Mouse (Mus musculus): ENCODE data around the gene Hoxb4. TPM values are rescaled to one million over a fixed set of nuclear protein-coding genes. Genes with fewer than 3 reads are reported as not detected.

The Hoxb4 gene
- polyA plus RNA-seq, 1 experiment from 2014 or later: 11.3 TPM

DNA sequence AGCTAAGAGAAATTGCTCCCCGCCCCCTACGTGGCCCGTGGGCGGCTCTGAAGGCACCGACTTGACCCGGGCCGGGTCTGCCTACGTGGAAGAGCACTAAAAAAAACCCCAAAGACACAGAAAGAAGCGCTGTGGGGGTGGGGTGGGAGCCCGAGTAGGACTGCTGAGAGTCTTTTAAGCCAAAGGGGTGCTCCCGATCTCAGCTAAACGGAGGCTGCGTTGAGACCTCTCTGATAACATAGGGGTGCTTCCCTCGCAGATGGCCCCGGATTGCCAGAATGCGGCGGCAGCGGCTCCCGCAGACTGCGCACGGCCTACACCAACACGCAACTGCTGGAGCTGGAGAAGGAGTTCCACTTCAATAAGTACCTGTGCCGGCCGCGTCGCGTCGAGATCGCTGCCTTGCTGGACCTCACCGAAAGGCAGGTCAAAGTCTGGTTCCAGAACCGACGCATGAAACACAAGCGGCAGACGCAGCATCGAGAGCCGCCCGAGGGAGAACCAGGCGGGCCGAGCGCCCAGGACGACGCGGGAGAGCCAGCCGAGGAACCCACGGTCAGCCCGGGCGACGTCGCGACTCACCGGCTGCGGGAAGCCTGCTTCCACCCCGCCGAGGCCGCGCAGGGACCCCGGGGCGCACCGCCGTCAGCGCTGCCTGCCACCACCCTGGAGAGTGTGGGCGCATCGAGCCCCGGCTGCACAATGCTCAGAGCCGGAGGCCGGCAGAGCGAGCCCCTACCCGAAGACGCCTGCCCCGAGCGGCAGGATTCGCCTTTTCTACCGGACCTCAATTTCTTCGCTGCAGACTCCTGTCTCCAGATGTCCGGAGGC lies 34.8 kb downstream of the Hoxb4 start:
- no peak for ATAC-seq (ENCODE audit: low FRiP score)
- H3K27me3 ChIP-seq: peaks cover 54% of the 10 kb centered on the region
- H3K9ac ChIP-seq: peak overlapping the region; percentile 100
- H3K27ac ChIP-seq: peak overlapping the region; percentile 100
- peak overlapping the region; percentile 81 for H3K4me3 ChIP-seq
- no peaks in the 10 kb centered on the region for H3K9me3 ChIP-seq
- whole genome bisulfite sequencing: under 1% methylated on average over 63 of the region's 75 CpGs
- H3K4me1 ChIP-seq (replicated peaks): peaks cover 40% of the 10 kb centered on the region
- peak overlapping the region; percentile 80 for H3K4me2 ChIP-seq
- peaks cover 5% of the 10 kb centered on the region for H3K36me3 ChIP-seq

DNA sequence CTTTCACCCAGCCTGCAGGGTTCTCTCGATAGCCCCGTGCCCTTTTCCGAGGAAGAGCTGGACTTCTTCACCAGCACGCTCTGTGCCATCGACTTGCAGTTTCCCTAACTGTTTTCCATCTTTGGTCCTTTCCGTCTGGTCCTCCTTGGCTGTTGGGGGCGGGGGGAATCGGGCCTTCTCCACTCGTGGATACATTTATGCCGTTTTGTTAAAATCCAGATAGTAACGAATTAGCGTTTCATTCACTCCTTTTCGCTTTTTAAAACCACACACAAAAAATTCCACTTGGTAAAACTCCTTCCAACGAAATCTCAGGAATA lies 35.4 kb downstream of the Hoxb4 start:
- H3K27me3 ChIP-seq: peaks cover 56% of the 10 kb centered on the region
- under 1% methylated on average over 14 of the region's 14 CpGs for WGBS
- peak overlapping the region; percentile 80 for H3K4me2 ChIP-seq
- peaks cover 34% of the 10 kb centered on the region for H3K4me1 ChIP-seq (replicated peaks)
- H3K4me3 ChIP-seq: peak overlapping the region; percentile 81
- peaks cover 5% of the 10 kb centered on the region for H3K36me3 ChIP-seq
- no peak for ATAC-seq (ENCODE audit: low FRiP score)
- H3K27ac ChIP-seq: peak overlapping the region; percentile 100
- H3K9me3 ChIP-seq: no peaks in the 10 kb centered on the region
- peak overlapping the region; percentile 100 for H3K9ac ChIP-seq

DNA sequence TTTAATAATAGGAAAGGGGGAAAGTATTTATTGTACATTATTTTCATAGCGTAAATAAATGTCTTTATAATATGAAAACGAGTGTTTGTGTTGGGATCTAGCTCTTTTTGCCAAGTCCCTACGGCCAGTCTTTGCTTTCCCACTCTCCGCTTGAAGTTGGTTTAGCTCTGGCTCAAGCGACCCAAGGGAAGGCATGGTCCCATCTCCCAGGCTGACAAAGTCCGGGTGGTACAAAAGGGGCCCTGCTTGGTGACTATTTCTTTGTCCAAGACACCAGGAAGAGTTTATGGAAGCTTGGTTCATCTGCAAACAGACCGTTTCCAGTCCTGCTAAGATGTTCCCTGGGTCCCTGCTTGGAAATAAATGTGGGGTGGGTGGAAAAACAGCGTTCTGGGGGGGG lies 35.9 kb downstream of the Hoxb4 start:
- peaks cover 5% of the 10 kb centered on the region for H3K36me3 ChIP-seq
- H3K9me3 ChIP-seq: no peaks in the 10 kb centered on the region
- H3K27me3 ChIP-seq: peaks cover 60% of the 10 kb centered on the region
- peak overlapping the region; percentile 100 for H3K9ac ChIP-seq
- H3K27ac ChIP-seq: peak overlapping the region; percentile 100
- H3K4me2 ChIP-seq: peak overlapping the region; percentile 80
- ATAC-seq (ENCODE audit: low FRiP score): no peak
- H3K4me1 ChIP-seq (replicated peaks): peaks cover 29% of the 10 kb centered on the region
- 2% methylated on average over 8 of the region's 8 CpGs for WGBS
- H3K4me3 ChIP-seq: peak overlapping the region; percentile 81

DNA sequence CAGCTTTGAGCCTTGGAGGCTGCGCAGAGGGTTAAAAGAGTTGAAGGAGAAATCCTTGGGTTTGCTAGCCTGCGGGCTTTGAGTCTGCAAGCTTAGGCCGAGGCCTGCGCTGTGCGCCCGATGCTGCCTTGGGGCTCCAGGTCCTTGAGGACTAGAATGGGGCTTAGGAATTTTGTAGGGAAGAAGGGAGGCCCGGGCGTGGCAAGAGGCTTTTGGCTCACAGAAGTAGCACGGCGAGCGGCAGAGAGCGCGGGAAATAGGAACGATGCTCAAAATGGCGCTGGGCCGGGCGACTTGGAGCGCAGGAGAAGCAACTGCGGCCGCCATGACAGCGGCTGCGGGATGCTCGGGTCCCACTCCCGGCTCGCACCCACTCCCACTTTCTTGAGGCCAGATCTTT lies 36.3 kb downstream of the Hoxb4 start:
- under 1% methylated on average over 25 of the region's 25 CpGs for WGBS
- Histone ChIP-seq H3K4me3 (peak overlapping the region; percentile 81), H3K27me3 (peaks cover 57% of the 10 kb centered on the region), H3K9me3 (no peaks in the 10 kb centered on the region), H3K4me1 (replicated peaks) (peaks cover 25% of the 10 kb centered on the region), H3K9ac (peak overlapping the region; percentile 100), H3K27ac (peak overlapping the region; percentile 100), H3K4me2 (peak overlapping the region; percentile 80), H3K36me3 (peaks cover 5% of the 10 kb centered on the region)
- ATAC-seq (ENCODE audit: low FRiP score): no peak

DNA sequence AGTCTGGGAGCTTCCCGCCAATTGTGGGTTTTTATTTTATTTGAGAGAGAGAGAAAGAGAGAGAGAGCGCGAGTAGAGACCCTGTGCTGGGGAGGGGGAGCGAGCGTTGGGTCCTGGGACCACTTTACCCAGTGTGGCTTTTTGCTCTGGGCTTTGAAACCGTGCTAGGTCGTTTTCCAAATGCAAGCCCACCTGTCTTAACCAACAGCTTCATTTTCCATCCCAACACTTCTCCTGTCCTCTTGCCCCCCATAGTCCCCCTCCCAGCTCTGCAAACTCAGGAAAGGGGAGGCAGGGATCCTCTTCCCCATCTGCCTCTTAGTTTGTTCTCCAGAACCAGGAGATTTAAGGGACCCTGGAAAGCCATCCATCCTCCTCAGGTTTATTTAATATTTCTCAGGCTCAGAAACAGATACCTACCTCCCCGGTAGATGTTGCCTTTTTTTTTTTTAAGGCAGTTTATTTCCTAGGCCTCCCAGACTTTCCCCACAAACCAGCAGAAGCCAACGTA lies 36.8 kb downstream of the Hoxb4 start:
- WGBS: 4% methylated on average over 9 of the region's 9 CpGs
- Histone ChIP-seq H3K4me1 (replicated peaks) (peaks cover 20% of the 10 kb centered on the region), H3K9ac (peak overlapping the region; percentile 100), H3K9me3 (no peaks in the 10 kb centered on the region), H3K4me2 (peak overlapping the region; percentile 80), H3K27me3 (peaks cover 52% of the 10 kb centered on the region), H3K36me3 (peaks cover 5% of the 10 kb centered on the region), H3K27ac (peak overlapping the region; percentile 100), H3K4me3 (peak overlapping the region; percentile 81)
- no peak for ATAC-seq (ENCODE audit: low FRiP score)

DNA sequence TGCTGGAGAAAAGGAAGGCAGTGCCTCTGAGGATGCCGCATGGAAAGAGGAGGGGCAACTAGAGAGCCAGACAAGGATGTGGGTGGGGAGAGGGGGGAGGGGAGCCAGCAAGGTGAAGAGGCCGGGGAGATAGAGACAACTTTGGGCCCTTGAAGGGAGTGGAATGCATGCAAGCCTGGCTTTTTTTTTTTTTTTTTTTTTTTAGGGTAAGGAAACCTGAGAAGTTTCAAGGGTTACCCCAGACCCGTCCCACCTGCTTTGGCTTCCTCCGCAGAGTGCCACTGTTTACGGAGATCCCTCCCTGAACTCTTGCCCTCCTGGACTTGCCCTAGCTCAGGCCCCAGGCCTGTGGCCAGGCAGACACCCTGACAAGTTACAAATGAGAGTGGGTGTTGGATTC lies 45.7 kb downstream of the Hoxb4 start:
- WGBS: 6% methylated on average over 5 of the region's 5 CpGs
- Histone ChIP-seq H3K9me3 (no peaks in the 10 kb centered on the region), H3K27ac (no peak overlapping the region), H3K4me1 (replicated peaks) (peaks cover 18% of the 10 kb centered on the region), H3K9ac (no peak overlapping the region), H3K4me3 (no peak overlapping the region), H3K36me3 (no peaks in the 10 kb centered on the region), H3K27me3 (peaks cover 77% of the 10 kb centered on the region), H3K4me2 (no peak overlapping the region)
- no peak for ATAC-seq (ENCODE audit: low FRiP score)

DNA sequence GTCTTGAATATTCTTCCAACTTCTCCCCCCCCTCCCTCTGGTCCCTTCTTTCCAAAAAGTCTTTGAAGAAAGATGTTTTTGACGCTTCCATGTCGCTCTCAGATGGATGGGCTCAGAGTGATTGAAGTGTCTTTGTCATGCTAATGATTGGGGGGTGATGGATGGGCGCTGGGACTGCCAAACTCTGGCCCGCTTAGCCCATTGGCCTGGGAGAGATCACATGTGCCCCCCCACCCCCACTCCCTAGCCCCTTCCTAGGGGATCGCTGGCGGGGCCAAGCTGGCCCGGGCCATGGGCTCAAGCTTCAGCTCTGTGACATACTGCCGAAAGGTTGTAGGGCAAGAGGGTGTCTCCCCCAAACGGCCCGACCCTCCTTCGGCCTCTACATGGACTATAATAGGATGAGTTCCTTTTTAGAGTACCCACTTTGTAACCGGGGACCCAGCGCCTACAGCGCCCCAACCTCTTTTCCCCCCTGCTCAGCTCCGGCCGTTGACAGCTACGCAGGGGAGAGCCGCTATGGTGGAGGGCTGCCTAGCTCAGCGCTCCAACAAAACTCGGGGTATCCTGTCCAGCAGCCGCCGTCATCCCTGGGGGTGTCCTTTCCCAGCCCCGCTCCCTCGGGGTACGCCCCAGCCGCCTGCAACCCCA lies 47.5 kb downstream of the Hoxb4 start, which contains the start of gene Hoxb1:
Gene Hoxb1 (plus strand): TSS at position 312 of the 651 bp plus-strand sequence.
- WGBS: 2% methylated on average over 26 of the region's 26 CpGs
- no peak for ATAC-seq (ENCODE audit: low FRiP score)
- peaks cover 92% of the 10 kb centered on the region for H3K27me3 ChIP-seq

DNA sequence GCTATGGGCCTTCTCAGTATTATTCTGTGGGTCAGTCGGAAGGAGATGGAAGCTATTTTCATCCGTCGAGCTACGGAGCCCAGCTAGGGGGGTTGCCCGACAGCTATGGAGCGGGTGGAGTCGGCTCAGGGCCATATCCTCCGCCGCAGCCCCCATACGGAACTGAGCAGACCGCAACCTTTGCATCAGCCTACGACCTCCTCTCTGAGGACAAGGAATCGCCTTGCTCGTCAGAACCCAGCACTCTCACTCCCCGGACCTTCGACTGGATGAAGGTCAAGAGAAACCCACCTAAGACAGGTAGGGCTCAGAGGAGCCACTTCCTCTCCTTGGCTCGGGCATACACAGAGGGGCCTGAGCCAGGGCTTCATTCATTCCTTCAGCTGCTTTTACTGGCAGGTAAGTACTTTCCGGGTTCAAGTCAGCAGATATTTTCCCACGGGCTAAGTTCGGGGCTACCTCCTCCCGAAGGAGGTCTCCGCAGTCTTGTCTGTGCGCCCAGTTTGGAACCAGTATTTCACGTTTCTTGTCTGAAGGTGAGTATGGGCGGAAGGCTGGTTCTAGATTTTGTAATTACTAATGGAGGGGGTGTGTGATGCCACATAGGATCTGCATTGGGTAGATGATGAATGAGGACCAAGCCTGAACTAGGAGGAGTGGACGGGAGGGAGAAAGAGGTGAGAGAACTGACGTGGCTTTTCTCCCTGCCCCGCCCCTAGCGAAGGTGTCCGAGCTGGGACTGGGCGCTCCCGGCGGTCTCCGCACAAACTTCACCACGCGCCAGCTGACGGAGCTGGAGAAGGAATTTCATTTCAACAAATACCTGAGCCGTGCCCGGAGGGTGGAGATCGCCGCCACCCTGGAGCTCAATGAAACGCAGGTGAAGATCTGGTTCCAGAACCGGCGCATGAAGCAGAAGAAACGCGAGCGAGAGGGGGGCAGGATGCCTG lies 48.3 kb downstream of the Hoxb4 start:
- Histone ChIP-seq H3K9ac (peak overlapping the region; percentile 51), H3K9me3 (no peaks in the 10 kb centered on the region), H3K27ac (no peak overlapping the region), H3K36me3 (no peaks in the 10 kb centered on the region), H3K27me3 (peaks cover 98% of the 10 kb centered on the region), H3K4me3 (peak overlapping the region; percentile 24), H3K4me1 (replicated peaks) (peaks cover 18% of the 10 kb centered on the region), H3K4me2 (peak overlapping the region; percentile 50)
- 2% methylated on average over 47 of the region's 47 CpGs for WGBS
- ATAC-seq (ENCODE audit: low FRiP score): no peak

More for the DNA sequence above, 47.5 kb downstream of the Hoxb4 start, which contains the start of gene Hoxb1:
- Histone ChIP-seq H3K9me3 (no peaks in the 10 kb centered on the region), H3K4me2 (peak within 1 kb of the TSS; percentile 50), H3K4me3 (peak within 1 kb of the TSS; percentile 24), H3K27ac (no peak within 1 kb of the TSS), H3K4me1 (replicated peaks) (peaks cover 18% of the 10 kb centered on the region), H3K9ac (peak within 1 kb of the TSS; percentile 51), H3K36me3 (no peaks in the 10 kb centered on the region)

DNA sequence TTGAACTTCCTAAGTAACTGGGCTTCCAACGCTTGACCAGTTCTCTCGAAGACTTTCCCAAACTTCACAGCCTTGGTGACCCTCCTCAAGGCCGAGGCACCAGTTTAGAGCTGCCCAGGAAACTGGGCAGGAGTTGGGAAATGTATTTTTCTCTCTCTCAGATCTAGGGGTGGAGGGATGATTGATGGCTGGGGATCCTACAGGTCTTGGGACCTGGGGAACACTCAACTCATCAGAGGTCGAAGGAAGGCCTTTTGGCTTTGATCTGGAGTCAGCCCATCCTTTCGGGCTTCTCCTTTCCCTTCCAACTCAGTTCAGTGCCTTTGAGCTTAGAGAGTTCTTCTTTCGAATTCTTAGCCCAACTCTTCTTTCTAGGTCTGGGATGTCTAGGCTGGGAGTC lies 49.1 kb downstream of the Hoxb4 start:
- Histone ChIP-seq H3K9ac (no peak overlapping the region), H3K4me3 (no peak overlapping the region), H3K4me1 (replicated peaks) (peaks cover 18% of the 10 kb centered on the region), H3K36me3 (no peaks in the 10 kb centered on the region), H3K9me3 (no peaks in the 10 kb centered on the region), H3K27ac (no peak overlapping the region), H3K4me2 (peak overlapping the region; percentile 50; the same call in 1 of the 2 replicates), H3K27me3 (peaks cover 98% of the 10 kb centered on the region)
- no peak for ATAC-seq (ENCODE audit: low FRiP score)
- WGBS: 13% methylated on average over 6 of the region's 6 CpGs

DNA sequence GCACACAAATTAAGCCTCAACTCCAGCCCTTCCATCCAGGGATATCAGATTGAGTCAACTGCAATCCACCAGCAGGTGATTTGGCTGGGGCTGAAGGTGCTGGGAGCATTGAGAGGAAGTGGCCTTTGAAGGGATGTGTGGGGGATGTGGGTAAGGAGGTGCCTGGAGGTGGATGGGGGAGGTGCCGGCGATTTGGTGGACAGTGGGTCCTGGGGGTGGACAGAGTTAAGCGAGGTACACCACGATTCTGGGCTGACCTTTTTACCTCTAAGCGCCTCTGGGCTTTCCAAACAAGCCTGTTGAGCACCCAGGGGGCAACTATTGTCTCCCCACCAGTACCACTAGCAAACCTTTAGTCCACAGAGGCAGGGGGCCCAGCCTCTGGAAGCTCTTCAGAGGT lies 50.6 kb downstream of the Hoxb4 start:
- Histone ChIP-seq H3K4me3 (no peak overlapping the region), H3K36me3 (no peaks in the 10 kb centered on the region), H3K27ac (no peak overlapping the region), H3K27me3 (peaks cover 98% of the 10 kb centered on the region), H3K9me3 (no peaks in the 10 kb centered on the region), H3K4me2 (no peak overlapping the region), H3K9ac (no peak overlapping the region), H3K4me1 (replicated peaks) (peaks cover 22% of the 10 kb centered on the region)
- WGBS: 19% methylated on average over 5 of the region's 5 CpGs
- ATAC-seq (ENCODE audit: low FRiP score): no peak

DNA sequence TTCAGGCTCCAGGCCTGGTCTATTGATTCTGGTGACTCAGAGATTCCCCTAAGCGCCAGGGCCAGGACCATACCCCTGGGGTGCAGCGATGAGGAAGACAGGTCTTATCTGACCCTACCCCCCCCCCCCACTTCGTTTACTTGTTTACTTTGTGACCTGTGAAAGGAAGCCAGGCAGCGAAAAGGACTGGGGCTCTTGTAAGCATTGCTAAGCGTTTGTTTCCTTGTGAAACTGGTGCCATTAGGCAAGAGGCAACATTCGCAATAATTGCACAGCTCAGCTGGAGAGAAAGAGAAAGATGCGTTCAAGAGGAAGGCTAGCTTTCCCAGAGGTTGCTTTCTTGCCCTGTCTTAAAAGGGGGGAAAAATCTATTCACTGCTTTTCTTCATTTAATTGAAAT lies 51.1 kb downstream of the Hoxb4 start:
- H3K4me1 ChIP-seq (replicated peaks): peaks cover 22% of the 10 kb centered on the region
- no peak for ATAC-seq (ENCODE audit: low FRiP score)
- no peak overlapping the region for H3K4me2 ChIP-seq
- WGBS: 26% methylated on average over 7 of the region's 7 CpGs
- no peaks in the 10 kb centered on the region for H3K36me3 ChIP-seq
- H3K9ac ChIP-seq: no peak overlapping the region
- H3K4me3 ChIP-seq: no peak overlapping the region
- no peaks in the 10 kb centered on the region for H3K9me3 ChIP-seq
- no peak overlapping the region for H3K27ac ChIP-seq
- H3K27me3 ChIP-seq: peaks cover 98% of the 10 kb centered on the region
